Mouse (Mus musculus) lung, adult 2 months (tissue): ENCODE data around the gene Gab1. TPM values are rescaled to one million over a fixed set of nuclear protein-coding genes. Genes with fewer than 3 reads are reported as not detected.

Experiments used
- DNase-seq: peaks from one replicate; pipeline ENCODE4 v3.0.0; 2022
- H3K4me1 ChIP-seq: fragments of 200-500 bp; 2 replicates; pipeline ENCODE4 v1.6.1; 2011; ENCODE audit warnings: low read length; ENCODE audit not compliant: control insufficient read depth, insufficient read depth
- H3K4me3 ChIP-seq: fragments of 200-500 bp; replicated peaks from 2 replicates; pipeline ENCODE3; 2011; ENCODE audit warnings: low read depth, mild to moderate bottlenecking, control low read depth, low read length; ENCODE audit errors: extremely low read depth
- CTCF ChIP-seq: fragments of 200-500 bp; IDR thresholded peaks from 2 replicates; pipeline ENCODE4 v1.5.1; 2011; ENCODE audit warnings: mild to moderate bottlenecking, low read length, control low read depth; ENCODE audit not compliant: insufficient read depth
- POLR2A ChIP-seq: fragments of 200-500 bp; IDR thresholded peaks from 2 replicates; pipeline ENCODE4 v1.6.1; 2011; ENCODE audit warnings: low read depth, mild to moderate bottlenecking, control low read depth, low read length, borderline replicate concordance; ENCODE audit errors: extremely low read depth
- WGBS: fragments of 180-500 bp; shearing (Covaris S2); methylation state at CpG from one replicate; pipeline ENCODE4 v1.1.7; 2018; 5-methylcytosine and 5-hydroxymethylcytosine counted together
- polyA plus RNA-seq: library from polyadenylated mRNA; depleted of rRNA; stranded (reverse); fragments of >200 nt; gene quantifications from 2 replicates; pipeline ENCODE4 v1.2.3, GENCODE M21; 2012

Gene Gab1
- polyA plus RNA-seq, 1 experiment: 49.5 TPM

- peaks cover 9% of the 10 kb centered on the region for H3K4me1 ChIP-seq
- DNase-seq: no peak
- no peak overlapping the region for H3K4me3 ChIP-seq
- 58% methylated on average over 11 of the region's 11 CpGs for WGBS
- no peak for TF ChIP-seq CTCF
- no peak for TF ChIP-seq POLR2A
These were observed 31.7 kb downstream of the Gab1 start for GRCm38 (mm10) chr8:80848631-80849030.

DNA sequence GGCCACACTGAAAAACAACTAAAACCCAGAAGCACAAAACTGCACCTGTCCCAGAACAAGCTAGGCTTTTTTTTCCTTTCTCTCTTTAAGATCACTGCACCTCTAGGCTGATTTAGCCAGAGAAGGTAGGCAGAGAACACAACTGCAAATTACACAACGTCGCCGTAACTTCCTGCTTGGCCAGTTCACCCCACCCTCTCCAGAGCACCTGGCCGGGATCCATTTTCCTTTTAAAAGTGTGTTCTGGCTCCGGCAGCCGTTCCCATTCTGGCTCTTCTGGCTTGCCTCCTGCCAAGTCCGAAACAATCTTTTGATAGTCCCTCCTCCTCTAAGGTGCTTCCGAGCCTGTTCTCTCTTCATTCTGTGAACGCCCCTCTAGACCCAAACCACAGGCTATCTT lies 32.4 kb downstream of the Gab1 start:
- 32% methylated on average over 9 of the region's 9 CpGs for WGBS
- H3K4me1 ChIP-seq: peaks cover 9% of the 10 kb centered on the region
- TF ChIP-seq POLR2A: no peak
- TF ChIP-seq CTCF: no peak
- DNase-seq: peak; percentile 77
- H3K4me3 ChIP-seq: no peak overlapping the region

DNA sequence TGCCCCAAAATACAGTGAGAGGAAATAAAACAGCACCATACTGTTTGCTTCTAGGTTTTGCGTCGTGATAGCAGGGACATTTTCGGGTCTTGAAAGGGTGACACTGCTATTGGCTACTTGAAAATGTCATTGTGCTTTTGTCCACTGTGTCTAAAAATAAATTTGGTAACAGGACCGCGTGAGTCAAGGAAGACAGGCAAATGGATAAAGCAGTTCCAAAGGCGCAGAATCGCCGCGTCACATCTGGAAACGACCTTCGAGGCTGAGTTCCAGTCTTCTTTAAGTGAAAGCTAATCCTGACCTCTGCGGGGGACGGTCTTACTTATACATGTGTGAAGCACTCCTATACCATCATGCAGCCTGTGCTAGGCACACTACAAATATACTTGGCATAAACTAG lies 35.0 kb downstream of the Gab1 start:
- 84% methylated on average over 13 of the region's 13 CpGs for WGBS
- Histone ChIP-seq H3K4me3 (no peak overlapping the region), H3K4me1 (peaks cover 12% of the 10 kb centered on the region)
- no peak for DNase-seq
- TF ChIP-seq POLR2A (no peak), CTCF (no peak)

GRCm38 (mm10) chr8:80843744-80844434 lies 36.4 kb downstream of the Gab1 start:
- 62% methylated on average over 9 of the region's 9 CpGs for WGBS
- no peak for DNase-seq
- TF ChIP-seq POLR2A: no peak
- TF ChIP-seq CTCF: no peak
- Histone ChIP-seq H3K4me1 (peaks cover 14% of the 10 kb centered on the region), H3K4me3 (no peak overlapping the region)

DNA sequence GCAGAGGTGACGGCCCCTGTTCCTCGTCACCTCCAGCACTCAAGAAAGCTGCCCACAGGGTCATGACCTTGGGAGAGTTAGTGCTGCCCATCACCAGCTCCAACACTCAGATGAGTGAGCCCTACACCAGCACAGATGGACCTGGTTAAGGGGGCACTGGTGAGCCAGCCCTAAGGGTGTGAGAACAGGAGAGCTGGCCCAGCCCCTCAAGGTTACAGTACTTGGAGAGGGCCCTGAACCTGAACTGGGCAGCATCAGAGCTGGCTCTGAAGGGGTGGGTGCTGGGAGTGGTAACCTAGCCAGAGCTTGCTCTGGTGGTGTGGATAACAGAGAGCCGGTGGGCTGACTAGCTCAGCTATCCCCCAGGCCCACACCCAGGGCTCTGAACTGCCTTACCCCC lies 37.8 kb downstream of the Gab1 start:
- WGBS: 85% methylated on average over 3 of the region's 3 CpGs
- Histone ChIP-seq H3K4me3 (no peak overlapping the region), H3K4me1 (peaks cover 10% of the 10 kb centered on the region)
- no peak for TF ChIP-seq CTCF
- no peak for TF ChIP-seq POLR2A
- DNase-seq: no peak

- TF ChIP-seq POLR2A: no peak
- TF ChIP-seq CTCF: no peak
- WGBS: 51% methylated on average over 6 of the region's 6 CpGs
- H3K4me1 ChIP-seq: peaks cover 11% of the 10 kb centered on the region
- DNase-seq: no peak
- no peak overlapping the region for H3K4me3 ChIP-seq
These were observed 40.2 kb downstream of the Gab1 start for GRCm38 (mm10) chr8:80840090-80840489.

DNA sequence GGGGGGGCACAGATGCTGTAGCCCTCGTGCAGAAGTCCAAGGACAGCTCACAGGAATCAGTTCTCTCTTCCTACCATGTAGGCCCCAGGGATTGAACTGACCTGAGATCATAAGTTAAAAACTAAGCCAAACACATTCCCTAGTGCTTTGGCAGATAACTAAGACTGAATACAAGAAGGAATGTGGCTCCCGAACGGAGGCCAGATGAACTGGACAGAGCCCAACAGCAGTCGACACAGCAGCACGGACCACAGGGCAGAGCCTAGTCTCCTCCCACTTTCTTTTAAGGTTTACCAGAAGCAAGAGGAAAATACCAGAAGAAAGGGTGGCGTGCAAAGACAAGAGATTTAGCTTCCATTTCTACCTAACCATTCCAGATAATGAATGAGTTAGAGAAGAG lies 42.1 kb downstream of the Gab1 start:
- no peak for DNase-seq
- no peak overlapping the region for H3K4me3 ChIP-seq
- no peak for TF ChIP-seq POLR2A
- H3K4me1 ChIP-seq: peaks cover 16% of the 10 kb centered on the region
- 32% methylated on average over 6 of the region's 6 CpGs for WGBS

GRCm38 (mm10) chr8:80835401-80835800 lies 44.9 kb downstream of the Gab1 start:
- no peak for DNase-seq
- Histone ChIP-seq H3K4me1 (peaks cover 15% of the 10 kb centered on the region), H3K4me3 (no peak overlapping the region)
- 72% methylated on average over 6 of the region's 6 CpGs for WGBS
- no peak for TF ChIP-seq CTCF
- no peak for TF ChIP-seq POLR2A

DNA sequence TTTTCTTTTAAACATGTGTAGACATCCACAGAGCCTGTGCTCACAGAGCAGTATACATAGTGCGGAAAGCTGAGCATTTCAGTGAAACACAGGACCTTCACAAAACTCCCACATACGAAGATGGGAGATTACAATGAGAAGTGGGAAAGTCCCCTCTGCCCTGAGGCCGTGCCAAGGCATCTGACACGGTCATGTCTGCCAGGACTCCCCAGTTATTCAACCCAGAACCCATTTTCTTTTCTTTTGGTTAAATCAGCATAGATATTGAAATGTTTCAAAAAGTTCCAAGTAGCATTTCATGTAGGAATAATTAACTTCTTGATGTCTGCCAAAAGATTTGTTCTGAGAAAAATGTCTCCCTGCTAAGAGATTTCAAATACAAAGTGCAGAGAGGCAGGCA lies 45.9 kb downstream of the Gab1 start:
- DNase-seq: no peak
- TF ChIP-seq CTCF (no peak), POLR2A (no peak)
- H3K4me3 ChIP-seq: no peak overlapping the region
- H3K4me1 ChIP-seq: peaks cover 14% of the 10 kb centered on the region
- WGBS: 41% methylated on average over 4 of the region's 4 CpGs

GRCm38 (mm10) chr8:80832534-80832933 lies 47.8 kb downstream of the Gab1 start:
- H3K4me1 ChIP-seq: peaks cover 11% of the 10 kb centered on the region
- no peak for DNase-seq
- H3K4me3 ChIP-seq: no peak overlapping the region
- TF ChIP-seq POLR2A (no peak), CTCF (no peak)
